Mouse (Mus musculus) lung, embryonic 14.5 days (tissue): ENCODE measurements around the gene Tsg101. TPM values are rescaled to one million over a fixed set of nuclear protein-coding genes. Genes with fewer than 3 reads are reported as not detected.
A peak's percentile ranks its signal among the peaks of the same experiment; 100 is the strongest.

Experiments used
- ATAC-seq: fragments of 200-750 bp; cut with Nextera tagmentation; 2 replicates; pipeline ENCODE4 v1.8.0; 2017; ENCODE audit warnings: mild to moderate bottlenecking, moderate TSS enrichment, moderate library complexity; ENCODE audit not compliant: insufficient read depth
- DNase-seq: peaks from one replicate; pipeline ENCODE4 v3.0.0-alpha.2; 2015
- H3K27ac ChIP-seq: fragments of 300-500 bp; sonication (generic); 2 replicates; pipeline ENCODE4 v1.5.1; 2014; ENCODE audit warnings: low read depth, mild to moderate bottlenecking, moderate library complexity
- H3K27me3 ChIP-seq: fragments of 300-500 bp; sonication (generic); 2 replicates; pipeline ENCODE4 v1.6.1; 2014; ENCODE audit warnings: low read length, control low read depth; ENCODE audit not compliant: insufficient read depth
- H3K36me3 ChIP-seq: fragments of 300-500 bp; sonication (generic); 2 replicates; pipeline ENCODE4 v1.6.1; 2014; ENCODE audit warnings: control low read depth; ENCODE audit not compliant: insufficient read depth
- H3K4me1 ChIP-seq: fragments of 300-500 bp; sonication (generic); 2 replicates; pipeline ENCODE4 v1.6.1; 2014; ENCODE audit warnings: antibody characterized with exemption, control low read depth; ENCODE audit not compliant: insufficient read depth
- H3K4me2 ChIP-seq: fragments of 300-500 bp; sonication (generic); 2 replicates; pipeline ENCODE4 v1.6.1; 2014; ENCODE audit warnings: mild to moderate bottlenecking
- H3K4me3 ChIP-seq: fragments of 300-500 bp; sonication (generic); 2 replicates; pipeline ENCODE4 v1.5.1; 2014; ENCODE audit warnings: low read depth, low read length
- H3K9ac ChIP-seq: fragments of 300-500 bp; sonication (generic); 2 replicates; pipeline ENCODE4 v1.6.1; 2014
- H3K9me3 ChIP-seq: fragments of 300-500 bp; sonication (generic); 2 replicates; pipeline ENCODE4 v1.6.1; 2016; ENCODE audit warnings: low read depth, low read length, control low read depth
- CTCF ChIP-seq: IDR thresholded peaks from 2 replicates; pipeline ENCODE4 v1.5.1; 2016; ENCODE audit warnings: antibody characterized with exemption, low read depth
- WGBS: fragments of 180-500 bp; shearing (Covaris S2); extraction: QIAGEN DNeasy Blood & Tissue Kit; methylation state at CpG from one replicate; pipeline ENCODE4 v1.1.7; 2014; 5-methylcytosine and 5-hydroxymethylcytosine counted together
- polyA plus RNA-seq: library from polyadenylated mRNA; unstranded; fragments of >200 nt; fragmentation: Nextera tagmentation; extraction: Ambion mirVana; gene quantifications from 2 replicates; pipeline ENCODE4 v1.2.1, GENCODE M21; 2014

Tsg101 gene
- polyA plus RNA-seq, 1 experiment from 2014 or later = 176 TPM

- ATAC-seq (no peak), DNase-seq (no peak)
- H3K4me1 ChIP-seq = no peaks in the 10 kb centered on the region
- no peak overlapping the region for H3K27ac ChIP-seq
- no peak overlapping the region for H3K4me2 ChIP-seq
- WGBS = 90% methylated on average over 9 of the region's 9 CpGs
- H3K36me3 ChIP-seq = peaks cover 79% of the 10 kb centered on the region
- no peak for TF ChIP-seq CTCF
- H3K9me3 ChIP-seq = no peaks in the 10 kb centered on the region
- H3K4me3 ChIP-seq = no peak overlapping the region
- no peaks in the 10 kb centered on the region for H3K27me3 ChIP-seq
- H3K9ac ChIP-seq = no peak overlapping the region
Measured at GRCm38 (mm10) chr7:46853365-46853764, 66.4 kb downstream of the Tsg101 start.

GRCm38 (mm10) chr7:46852666-46853065 is 67.1 kb downstream of the Tsg101 start:
- H3K4me3 ChIP-seq = no peak overlapping the region
- H3K9me3 ChIP-seq = no peaks in the 10 kb centered on the region
- no peaks in the 10 kb centered on the region for H3K27me3 ChIP-seq
- no peak for TF ChIP-seq CTCF
- no peak for ATAC-seq
- H3K27ac ChIP-seq = no peak overlapping the region
- H3K4me2 ChIP-seq = no peak overlapping the region
- no peak overlapping the region for H3K9ac ChIP-seq
- H3K4me1 ChIP-seq = no peaks in the 10 kb centered on the region
- WGBS = 90% methylated on average over 1 of the region's 1 CpGs
- no peak for DNase-seq
- peaks cover 86% of the 10 kb centered on the region for H3K36me3 ChIP-seq

GRCm38 (mm10) chr7:46851026-46851425 is 68.7 kb downstream of the Tsg101 start:
- peaks cover 84% of the 10 kb centered on the region for H3K36me3 ChIP-seq
- H3K9me3 ChIP-seq = no peaks in the 10 kb centered on the region
- H3K4me3 ChIP-seq = no peak overlapping the region
- H3K27me3 ChIP-seq = no peaks in the 10 kb centered on the region
- H3K4me2 ChIP-seq = no peak overlapping the region
- no peak overlapping the region for H3K27ac ChIP-seq
- DNase-seq (no peak), ATAC-seq (no peak)
- H3K9ac ChIP-seq = no peak overlapping the region
- peak; percentile 39; the same call in 1 of the 2 replicates for TF ChIP-seq CTCF
- H3K4me1 ChIP-seq = no peaks in the 10 kb centered on the region
- WGBS = 77% methylated on average over 7 of the region's 7 CpGs

- Histone ChIP-seq H3K4me1 (no peaks in the 10 kb centered on the region), H3K27me3 (no peaks in the 10 kb centered on the region), H3K36me3 (peaks cover 68% of the 10 kb centered on the region), H3K9ac (no peak overlapping the region), H3K27ac (no peak overlapping the region), H3K9me3 (no peaks in the 10 kb centered on the region), H3K4me3 (no peak overlapping the region), H3K4me2 (no peak overlapping the region)
- no peak for ATAC-seq
- no peak for TF ChIP-seq CTCF
- WGBS = 80% methylated on average over 5 of the region's 5 CpGs
- DNase-seq = no peak
Measured at GRCm38 (mm10) chr7:46849287-46849686, 70.5 kb downstream of the Tsg101 start.

GRCm38 (mm10) chr7:46846486-46847244 is 73.1 kb downstream of the Tsg101 start:
- H3K36me3 ChIP-seq = peaks cover 42% of the 10 kb centered on the region
- peak overlapping the region; percentile 64 for H3K4me3 ChIP-seq
- peak overlapping the region; percentile 95 for H3K27ac ChIP-seq
- H3K9ac ChIP-seq = peak overlapping the region; percentile 88
- 2% methylated on average over 28 of the region's 28 CpGs for WGBS
- DNase-seq = peak; percentile 83
- H3K4me1 ChIP-seq = peaks cover under 1% of the 10 kb centered on the region; the same call in 1 of the 2 replicates
- TF ChIP-seq CTCF = peak; percentile 60
- H3K4me2 ChIP-seq = peak overlapping the region; percentile 93
- no peaks in the 10 kb centered on the region for H3K27me3 ChIP-seq
- H3K9me3 ChIP-seq = no peaks in the 10 kb centered on the region
- peak; percentile 28; the same call in 1 of the 2 replicates for ATAC-seq

- Histone ChIP-seq H3K4me3 (peak overlapping the region; percentile 64), H3K9me3 (no peaks in the 10 kb centered on the region), H3K27me3 (no peaks in the 10 kb centered on the region), H3K27ac (peak overlapping the region; percentile 95), H3K36me3 (peaks cover 35% of the 10 kb centered on the region), H3K4me1 (peaks cover 3% of the 10 kb centered on the region; the same call in 1 of the 2 replicates), H3K4me2 (peak overlapping the region; percentile 93), H3K9ac (peak overlapping the region; percentile 88)
- DNase-seq = peak; percentile 62
- no peak; the same call in 1 of the 2 replicates for ATAC-seq
- under 1% methylated on average over 36 of the region's 36 CpGs for WGBS
- no peak for TF ChIP-seq CTCF
Measured at GRCm38 (mm10) chr7:46845978-46846485, 73.7 kb downstream of the Tsg101 start.

- H3K36me3 ChIP-seq = peaks cover 29% of the 10 kb centered on the region
- under 1% methylated on average over 51 of the region's 51 CpGs for WGBS
- peaks cover 3% of the 10 kb centered on the region; the same call in 1 of the 2 replicates for H3K4me1 ChIP-seq
- ATAC-seq = peak; percentile 91
- H3K9me3 ChIP-seq = no peaks in the 10 kb centered on the region
- H3K4me2 ChIP-seq = peak overlapping the region; percentile 93
- peak; percentile 98 for DNase-seq
- peak overlapping the region; percentile 64 for H3K4me3 ChIP-seq
- peak overlapping the region; percentile 88 for H3K9ac ChIP-seq
- TF ChIP-seq CTCF = no peak
- H3K27me3 ChIP-seq = no peaks in the 10 kb centered on the region
- peak overlapping the region; percentile 95 for H3K27ac ChIP-seq
Measured at GRCm38 (mm10) chr7:46845211-46845977, 74.4 kb downstream of the Tsg101 start.
